Mouse (Mus musculus) heart, adult 2 months (tissue): ENCODE results near the gene Plekha6. TPM values are rescaled to one million over a fixed set of nuclear protein-coding genes. Genes with fewer than 3 reads are reported as not detected.

Experiments used
- DNase-seq, 2 experiments: peaks; one replicate each; pipeline ENCODE4 v3.0.0; 2021
- H3K27ac ChIP-seq: fragments of 200-600 bp; 2 replicates; pipeline ENCODE4 v1.8.1; 2022
- H3K27me3 ChIP-seq: fragments of 200-500 bp; 2 replicates; pipeline ENCODE4 v1.6.1; 2012; ENCODE audit warnings: mild to moderate bottlenecking, low read length, inconsistent platforms, mixed read lengths; ENCODE audit not compliant: control insufficient read depth, insufficient read depth
- H3K36me3 ChIP-seq: fragments of 200-500 bp; 2 replicates; pipeline ENCODE4 v1.6.1; 2012; ENCODE audit warnings: low read length, inconsistent platforms; ENCODE audit not compliant: control insufficient read depth, insufficient read depth
- H3K4me1 ChIP-seq: fragments of 200-500 bp; 2 replicates; pipeline ENCODE4 v1.6.1; 2011; ENCODE audit warnings: low read length; ENCODE audit not compliant: control insufficient read depth, insufficient read depth
- H3K4me3 ChIP-seq: fragments of 200-600 bp; 2 replicates; pipeline ENCODE4 v1.8.1; 2022
- H3K79me2 ChIP-seq: fragments of 200-500 bp; replicated peaks from 2 replicates; pipeline ENCODE4 v1.6.1; 2012; ENCODE audit warnings: mild to moderate bottlenecking, inconsistent platforms, low read length, moderate library complexity, mixed read lengths; ENCODE audit not compliant: control insufficient read depth, insufficient read depth
- H3K9ac ChIP-seq: fragments of 200-500 bp; 2 replicates; pipeline ENCODE4 v1.6.1; 2012; ENCODE audit warnings: low read depth, mild to moderate bottlenecking, control low read depth, inconsistent platforms, low read length, mixed read lengths
- CTCF ChIP-seq: fragments of 200-600 bp; IDR thresholded peaks from 2 replicates; pipeline ENCODE4 v1.8.1; 2022; ENCODE audit warnings: antibody characterized with exemption, mild to moderate bottlenecking, moderate library complexity
- EP300 ChIP-seq: fragments of 200-500 bp; IDR thresholded peaks from 2 replicates; pipeline ENCODE4 v1.6.1; 2011; ENCODE audit warnings: low read depth, low read length, control low read depth; ENCODE audit not compliant: insufficient read depth
- POLR2A ChIP-seq: fragments of 200-500 bp; IDR thresholded peaks from 2 replicates; pipeline ENCODE4 v1.6.1; 2011; ENCODE audit warnings: mild to moderate bottlenecking, low read depth, low read length, control low read depth; ENCODE audit not compliant: insufficient read depth
- WGBS: fragments of 180-500 bp; shearing (Covaris S2); methylation state at CpG from one replicate; pipeline ENCODE4 v1.1.7; 2018; 5-methylcytosine and 5-hydroxymethylcytosine counted together
- intact Hi-C: fragments of 180-260 bp; cut with DNase I; formaldehyde crosslinking; loops from one replicate; pipeline ENCODE4 v1.15.1; 2025
- polyA plus RNA-seq: library from polyadenylated mRNA; depleted of rRNA; stranded (reverse); fragments of >200 nt; gene quantifications from 2 replicates; pipeline ENCODE4 v1.2.3, GENCODE M21; 2012
- total RNA-seq, 2 experiments: library from RNA; stranded (reverse); gene quantifications; 2 replicates each; pipeline ENCODE4 v1.2.3; 2021

Plekha6 gene
- total and polyA plus RNA-seq, 3 experiments: 51.0 to 67.5 (median 55.2) TPM

DNA sequence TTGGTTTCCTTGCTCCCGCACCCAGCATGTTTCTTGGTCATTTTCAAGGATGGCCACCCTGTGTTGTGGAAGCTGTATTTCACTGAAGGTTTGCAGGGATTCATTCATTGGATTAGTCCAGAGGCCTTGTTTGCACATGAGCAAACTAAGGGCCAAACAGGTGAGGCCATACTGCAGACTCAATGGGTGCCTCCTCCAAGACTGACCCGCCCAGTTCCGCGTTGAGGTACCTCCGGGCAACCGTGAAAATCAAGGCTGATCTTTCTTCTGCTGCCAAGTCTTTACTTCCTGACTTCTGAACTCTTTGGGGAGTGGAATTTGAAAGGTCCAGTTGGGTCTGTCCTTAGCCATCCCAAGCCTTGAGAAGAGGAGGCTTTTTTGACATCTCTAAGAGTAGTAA, 90.2 kb downstream of the Plekha6 start:
- Histone ChIP-seq H3K79me2 (no peaks in the 10 kb centered on the region), H3K4me1 (peaks cover 25% of the 10 kb centered on the region), H3K9ac (no peak overlapping the region), H3K27me3 (no peaks in the 10 kb centered on the region), H3K27ac (peak overlapping the region; percentile 20; the same call in 1 of the 2 replicates), H3K36me3 (no peaks in the 10 kb centered on the region), H3K4me3 (no peak overlapping the region)
- 59% methylated on average over 6 of the region's 6 CpGs for WGBS
- TF ChIP-seq EP300 (no peak), CTCF (no peak), POLR2A (no peak)
- intact Hi-C loops: no loop called here
- no peak for DNase-seq

DNA sequence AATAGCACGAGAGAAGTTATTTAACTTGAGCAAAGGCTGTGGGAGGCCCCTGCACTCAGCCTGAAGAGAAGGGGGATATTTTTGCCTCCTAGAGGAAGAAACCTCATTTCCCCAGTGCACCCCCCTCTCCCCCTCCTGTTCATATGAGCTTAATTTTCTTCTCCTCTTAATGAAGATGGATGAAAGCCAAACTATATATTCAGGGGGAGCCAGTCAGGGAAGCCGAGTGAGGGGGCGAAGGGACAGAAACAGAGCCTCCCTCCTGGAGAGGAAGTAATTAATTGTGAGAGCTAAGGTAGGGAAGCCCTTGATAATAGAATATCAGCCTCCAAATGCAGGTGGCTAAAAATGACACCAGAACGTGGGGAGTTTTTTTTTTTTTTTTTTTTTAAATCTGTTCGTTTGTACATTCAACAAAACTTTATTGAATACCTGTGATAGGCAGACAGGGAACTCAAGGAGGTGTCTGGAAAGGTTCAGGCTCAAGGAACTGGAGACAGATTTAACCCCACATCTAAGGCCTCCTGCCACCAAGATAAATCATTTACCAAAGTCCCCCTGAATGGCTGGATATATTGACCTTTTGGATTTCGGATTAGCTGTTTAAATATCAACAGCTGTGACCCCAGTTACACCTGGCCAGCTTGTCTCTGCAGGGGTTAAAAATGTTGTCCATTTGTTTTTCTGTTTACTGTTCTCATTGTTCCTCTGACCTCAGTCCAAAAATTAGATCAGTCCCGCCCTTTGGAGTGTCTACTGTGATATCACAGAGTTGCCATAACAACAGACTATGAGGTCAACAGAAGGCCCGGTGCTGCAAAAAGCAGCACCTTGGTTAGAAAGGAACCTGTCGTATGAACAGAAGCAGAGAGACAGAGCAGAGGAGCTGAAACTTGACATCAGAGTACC, 91.1 kb downstream of the Plekha6 start:
- H3K36me3 ChIP-seq: no peaks in the 10 kb centered on the region
- no peak for TF ChIP-seq CTCF
- TF ChIP-seq POLR2A: 0 out of 2 replicates have a peak, but pooled peaks have one; percentile 21
- no peak for DNase-seq
- H3K9ac ChIP-seq: peak overlapping the region; percentile 63
- no peaks in the 10 kb centered on the region for H3K79me2 ChIP-seq
- H3K27ac ChIP-seq: peak overlapping the region; percentile 63
- intact Hi-C loops: loop anchor here (5.0 kb wide), 1 partner anchor 42 kb away; no protein-coding TSS in a partner anchor
- H3K4me3 ChIP-seq: peak overlapping the region; percentile 49
- H3K27me3 ChIP-seq: no peaks in the 10 kb centered on the region
- 33% methylated on average over 9 of the region's 9 CpGs for WGBS
- H3K4me1 ChIP-seq: peaks cover 25% of the 10 kb centered on the region

- 51% methylated on average over 5 of the region's 5 CpGs for WGBS
- Histone ChIP-seq H3K36me3 (no peaks in the 10 kb centered on the region), H3K4me3 (peak overlapping the region; percentile 49), H3K27me3 (no peaks in the 10 kb centered on the region), H3K9ac (peak overlapping the region; percentile 63), H3K27ac (peak overlapping the region; percentile 63), H3K79me2 (no peaks in the 10 kb centered on the region), H3K4me1 (peaks cover 25% of the 10 kb centered on the region)
- no peak for TF ChIP-seq POLR2A
- no peak for TF ChIP-seq CTCF
- no peak for TF ChIP-seq EP300
- intact Hi-C loops: loop anchor here (5.0 kb wide), 1 partner anchor 42 kb away; no protein-coding TSS in a partner anchor
- DNase-seq: no peak
These were observed 91.8 kb downstream of the Plekha6 start for GRCm38 (mm10) chr1:133255776-133256175.

- H3K27ac ChIP-seq: peak overlapping the region; percentile 63
- intact Hi-C loops: loop anchor here (5.0 kb wide), 1 partner anchor 41 kb away; no protein-coding TSS in a partner anchor
- H3K4me1 ChIP-seq: peaks cover 21% of the 10 kb centered on the region
- H3K79me2 ChIP-seq: no peaks in the 10 kb centered on the region
- no peaks in the 10 kb centered on the region for H3K27me3 ChIP-seq
- no peaks in the 10 kb centered on the region for H3K36me3 ChIP-seq
- peak in 1 of 2 experiments; percentile 41 for DNase-seq
- H3K9ac ChIP-seq: peak overlapping the region; percentile 63
- TF ChIP-seq POLR2A (0 out of 2 replicates have a peak, but pooled peaks have one; percentile 4), CTCF (no peak), EP300 (no peak)
- H3K4me3 ChIP-seq: peak overlapping the region; percentile 49
- 61% methylated on average over 8 of the region's 8 CpGs for WGBS
These were observed 92.3 kb downstream of the Plekha6 start for GRCm38 (mm10) chr1:133256347-133256746.

DNA sequence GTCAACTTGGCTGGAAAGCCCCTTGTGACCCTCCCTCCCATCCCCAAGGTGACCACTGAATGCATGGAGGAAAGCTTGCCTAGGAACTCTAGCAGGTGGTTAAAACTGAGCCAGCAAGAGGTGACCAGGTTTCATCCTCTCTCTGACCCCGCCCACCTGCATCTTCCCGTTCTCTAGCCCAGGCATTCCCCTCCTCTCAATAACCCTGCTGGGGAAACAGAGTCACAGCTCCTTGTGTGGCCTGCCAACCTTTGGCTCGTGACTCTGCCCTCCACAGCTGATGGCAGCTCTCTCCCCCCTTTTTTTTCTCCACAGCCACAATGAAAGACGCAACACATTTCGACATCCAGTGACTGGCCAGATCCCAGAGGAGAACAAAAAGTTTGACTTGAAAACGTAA, 94.7 kb downstream of the Plekha6 start:
- TF ChIP-seq POLR2A (no peak), EP300 (no peak), CTCF (no peak)
- Histone ChIP-seq H3K27ac (no peak overlapping the region), H3K27me3 (no peaks in the 10 kb centered on the region), H3K9ac (no peak overlapping the region), H3K79me2 (no peaks in the 10 kb centered on the region), H3K36me3 (no peaks in the 10 kb centered on the region), H3K4me3 (no peak overlapping the region), H3K4me1 (peaks cover 9% of the 10 kb centered on the region)
- DNase-seq: no peak
- WGBS: 67% methylated on average over 6 of the region's 6 CpGs
- intact Hi-C loops: loop anchor here (5.0 kb wide), 1 partner anchor 39 kb away; no protein-coding TSS in a partner anchor

- WGBS: 92% methylated on average over 6 of the region's 6 CpGs
These were observed 98.6 kb downstream of the Plekha6 start for GRCm38 (mm10) chr1:133262628-133263027.

More at GRCm38 (mm10) chr1:133262628-133263027, 98.6 kb downstream of the Plekha6 start:
- no peak for DNase-seq
- Histone ChIP-seq H3K4me3 (no peak overlapping the region), H3K27me3 (no peaks in the 10 kb centered on the region), H3K36me3 (no peaks in the 10 kb centered on the region), H3K79me2 (no peaks in the 10 kb centered on the region), H3K27ac (no peak overlapping the region), H3K9ac (no peak overlapping the region), H3K4me1 (peaks cover 5% of the 10 kb centered on the region)
- intact Hi-C loops: no loop called here
- TF ChIP-seq POLR2A (no peak), CTCF (no peak), EP300 (no peak)
